Mouse (Mus musculus) right cerebral cortex, postnatal 4 days (tissue): ENCODE results near the gene Mxra7.
A peak's percentile ranks its signal among the peaks of the same experiment; 100 is the strongest.
"Not testable (repeated sequence)": the region's sequence is repeated elsewhere in the genome, so short reads cannot be mapped to it uniquely, and the experiment has no call there.

ENCODE experiments used
- DNase-seq: peaks from one replicate; pipeline ENCODE4 v3.0.0-alpha.2; 2022

The Mxra7 gene

DNA sequence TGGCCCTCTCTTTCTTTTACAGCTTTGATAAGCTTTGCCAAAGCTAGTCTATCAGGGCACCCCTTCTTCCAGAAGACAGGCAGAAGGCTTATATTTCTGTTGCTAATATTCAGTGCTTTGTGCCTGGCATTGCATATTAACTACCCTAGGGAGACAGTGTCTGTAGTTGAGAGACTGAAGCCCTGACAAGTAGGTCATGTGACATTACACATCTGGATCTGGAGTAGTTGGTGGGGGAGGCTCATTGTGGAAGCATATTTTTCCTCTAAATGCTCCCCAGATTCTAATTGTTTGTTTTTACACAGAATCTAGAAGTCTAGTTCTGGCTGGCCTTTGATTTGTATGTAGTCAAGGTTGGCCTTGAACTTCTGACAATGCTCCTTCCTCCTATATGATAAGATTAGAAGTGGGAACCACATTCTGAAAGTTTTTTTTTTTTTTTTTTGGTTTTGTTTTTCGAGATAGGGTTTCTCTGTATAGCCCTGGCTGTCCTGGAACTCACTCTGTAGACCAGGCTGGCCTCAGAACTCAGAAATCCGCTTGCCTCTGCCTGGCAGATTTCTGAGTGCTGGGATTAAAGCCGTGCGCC lies 18.8 kb upstream of the Mxra7 start:
- no peak for DNase-seq

DNA sequence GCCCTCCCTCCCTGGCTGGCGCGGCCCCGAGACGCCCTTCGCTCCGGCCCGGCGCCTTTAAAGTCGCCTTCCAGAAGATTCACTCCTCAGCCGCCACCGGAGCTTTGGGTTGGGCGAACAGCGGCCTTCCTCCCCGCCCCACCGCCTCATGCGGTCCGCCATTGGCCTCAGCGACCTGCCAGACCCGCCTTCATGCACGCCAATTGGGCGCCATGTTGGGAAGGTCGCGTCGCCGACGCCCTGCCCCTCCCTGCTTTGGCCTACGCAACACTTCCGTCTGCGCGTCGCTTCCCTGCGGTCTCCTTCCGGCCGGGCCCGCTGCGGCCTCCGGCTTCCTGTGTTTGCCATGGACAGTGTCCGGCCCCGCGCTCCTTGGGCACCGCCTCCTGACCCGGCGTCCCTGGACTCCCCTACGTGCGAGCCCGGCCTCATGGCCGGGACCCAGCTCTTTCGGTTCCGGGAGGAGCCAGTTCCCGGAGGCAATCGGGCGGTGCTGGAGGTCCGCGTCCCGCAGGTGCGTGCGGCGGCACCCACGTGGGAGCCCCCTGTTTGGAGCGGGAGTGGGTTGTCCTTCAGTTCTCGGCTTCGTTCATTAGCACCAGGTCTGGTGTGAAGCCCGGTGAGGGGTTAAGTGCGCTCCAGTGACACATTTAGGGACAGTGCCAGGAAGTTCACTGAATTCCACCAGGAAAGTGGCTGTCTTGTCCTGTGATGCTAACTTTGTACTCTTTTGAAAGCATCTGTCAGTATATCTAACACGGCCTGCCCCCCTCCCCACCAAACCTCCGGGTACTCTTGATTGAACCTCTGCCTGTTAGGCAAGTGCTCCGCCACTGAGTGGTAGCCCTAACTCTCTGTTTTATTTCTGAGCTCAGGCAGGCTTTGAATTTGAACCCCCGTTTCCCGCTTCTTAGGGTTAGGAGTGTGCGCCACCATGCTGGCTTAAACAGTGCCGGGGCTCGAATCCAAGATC lies 15.7 kb upstream of the Mxra7 start, which contains the start of the genes Mettl23 and Jmjd6:
TSS of gene Mettl23 (plus strand) at position 18 of the 973 bp plus-strand sequence.
TSS of gene Jmjd6 (minus strand) at position 189 of the 973 bp plus-strand sequence.
- peak; percentile 92 for DNase-seq

DNA sequence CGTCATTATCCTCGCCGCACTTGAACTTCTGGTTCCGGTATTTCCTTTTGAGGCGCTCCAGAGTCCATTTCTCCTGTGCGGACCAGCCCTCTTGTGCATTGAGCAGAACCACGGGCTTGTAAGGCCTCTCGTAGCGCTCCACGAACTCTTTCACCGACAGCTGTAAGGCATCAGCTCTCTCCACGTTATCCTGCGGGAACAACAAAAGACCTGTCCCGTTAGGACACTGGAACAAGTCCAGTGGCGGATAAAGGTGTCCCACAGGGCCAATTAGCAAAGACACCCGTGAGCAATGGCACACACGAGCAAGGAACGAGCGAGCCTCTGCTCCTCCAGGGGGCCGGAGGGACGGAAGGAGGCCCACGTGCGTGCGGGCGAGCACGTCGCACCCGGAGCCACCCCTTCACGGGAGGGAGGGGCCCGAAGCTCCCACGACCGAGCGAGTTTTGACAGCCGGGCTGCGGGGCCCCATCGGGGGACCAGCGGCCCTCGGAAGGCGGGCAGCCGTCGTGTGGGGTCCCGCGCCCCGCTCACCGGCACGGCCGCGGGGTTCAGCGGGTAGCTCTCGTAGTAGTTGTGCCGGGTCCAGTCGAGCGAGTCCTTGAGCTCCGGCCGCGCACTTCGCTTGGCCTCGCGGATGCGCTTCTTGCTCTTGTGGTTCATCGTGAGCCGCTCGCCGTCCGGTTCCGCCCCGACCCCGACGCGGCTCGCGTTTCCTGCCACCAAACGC lies 14.8 kb upstream of the Mxra7 start:
- DNase-seq, result peak; percentile 63

- DNase-seq, result no peak
Observed at GRCm38 (mm10) chr11:116840748-116841147, 12.9 kb upstream of the Mxra7 start.

GRCm38 (mm10) chr11:116839601-116840000 lies 11.8 kb upstream of the Mxra7 start:
- no peak for DNase-seq

DNA sequence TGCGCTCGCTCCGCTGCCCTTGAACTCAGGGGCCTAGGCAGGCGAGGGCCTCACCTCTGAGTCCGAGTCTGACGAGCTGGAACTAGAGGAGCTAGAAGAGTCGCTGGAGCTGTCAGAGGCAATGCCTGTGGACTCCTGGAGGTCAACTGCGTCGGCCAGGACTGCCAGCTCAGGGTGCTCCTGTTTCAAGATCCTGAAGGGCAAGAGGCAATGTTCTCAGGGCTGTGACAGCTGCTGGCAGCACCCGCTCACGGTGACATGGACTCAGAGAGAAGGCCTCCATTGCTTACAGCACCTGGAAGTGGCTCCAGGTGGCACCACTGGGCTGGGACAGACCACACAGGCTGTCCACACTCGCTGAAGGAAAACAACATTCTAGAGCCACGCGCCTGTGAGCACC lies 11.1 kb upstream of the Mxra7 start:
- DNase-seq, result no peak

DNA sequence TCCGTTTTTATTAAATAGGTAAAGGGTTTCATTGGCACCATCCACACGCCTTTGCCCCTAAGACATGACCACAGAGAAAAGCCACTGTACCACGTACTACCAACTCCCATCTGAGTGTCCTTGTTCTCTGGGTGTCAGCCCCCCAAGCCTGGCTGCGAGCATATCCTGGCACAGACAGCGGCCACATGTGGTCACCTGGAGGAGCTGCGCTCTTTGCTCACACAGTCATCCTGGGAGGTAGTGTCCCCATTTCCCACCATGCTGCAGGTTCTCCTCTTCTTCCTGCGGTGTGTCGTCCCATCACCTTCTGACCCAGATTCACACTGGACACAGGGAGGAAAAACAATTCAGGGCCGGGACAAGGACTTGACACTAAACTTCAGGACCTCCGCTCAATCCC lies 9.6 kb upstream of the Mxra7 start:
- no peak for DNase-seq

DNA sequence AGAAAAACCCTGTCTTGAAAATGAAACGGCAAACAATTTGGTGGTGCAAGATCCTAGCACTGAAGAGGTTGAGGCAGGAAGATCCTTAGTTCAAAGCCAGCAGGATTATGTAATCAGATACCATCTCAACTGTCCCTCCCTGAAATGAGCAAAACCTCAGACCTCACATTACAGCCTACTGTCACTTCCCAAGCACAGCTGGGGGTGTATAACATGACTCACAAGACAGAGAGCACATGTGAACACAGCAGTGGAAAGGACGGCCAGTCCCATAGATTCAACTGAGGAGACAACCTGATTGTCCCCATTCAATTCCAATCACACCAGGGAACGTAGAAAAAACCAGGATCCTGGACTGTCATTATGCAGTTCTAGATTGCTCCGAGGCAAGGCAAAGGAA lies 8.4 kb upstream of the Mxra7 start:
- no peak for DNase-seq

DNA sequence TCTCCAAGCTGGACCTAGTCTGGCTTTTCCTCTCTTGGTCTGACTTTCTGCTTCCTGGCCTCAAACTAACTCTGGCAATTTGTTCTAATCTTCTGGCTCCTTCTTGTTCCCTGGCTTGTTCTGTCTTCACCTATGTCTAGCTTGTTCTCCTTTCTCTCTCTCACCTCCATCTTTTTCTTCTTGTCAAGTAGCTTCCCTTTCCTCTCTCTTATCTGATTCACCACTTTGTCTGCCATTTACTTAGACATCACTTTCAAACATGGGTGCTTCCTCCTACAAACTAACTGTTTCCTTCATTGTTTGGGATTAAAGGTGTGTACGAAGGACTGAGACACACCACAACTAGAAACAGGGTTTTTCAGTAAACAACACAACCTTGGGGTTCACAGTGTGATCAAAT lies 7.1 kb upstream of the Mxra7 start:
- no peak for DNase-seq

DNA sequence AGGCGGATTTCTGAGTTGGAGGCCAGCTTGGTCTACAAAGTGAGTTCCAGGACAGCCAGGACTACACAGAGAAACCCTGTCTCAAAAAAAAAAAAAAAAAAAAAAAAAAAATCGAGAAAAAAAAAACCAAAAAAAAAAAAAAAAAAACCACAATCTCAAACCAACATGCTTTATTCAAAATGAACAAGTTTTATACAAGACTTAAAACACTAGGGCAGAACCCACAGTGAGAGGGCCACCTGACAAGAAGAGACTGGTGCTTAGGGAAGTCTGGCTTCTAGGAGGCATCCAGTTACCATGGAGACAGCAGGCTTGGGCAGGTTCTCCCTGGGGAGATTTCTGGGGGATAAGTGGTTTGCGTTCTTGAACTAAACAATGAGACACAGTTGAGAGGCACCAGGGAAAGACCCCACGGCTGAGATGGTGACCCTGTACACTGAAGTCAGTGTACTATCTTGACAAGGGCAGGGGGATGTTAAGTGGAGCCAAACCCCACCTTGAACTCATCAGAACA lies 4.4 kb upstream of the Mxra7 start:
- DNase-seq, result no peak

- no peak for DNase-seq
Observed at GRCm38 (mm10) chr11:116826550-116827504, 1.0 kb downstream of the Mxra7 start.

- no peak for DNase-seq
Observed at GRCm38 (mm10) chr11:116825230-116825629, 2.6 kb downstream of the Mxra7 start.

DNA sequence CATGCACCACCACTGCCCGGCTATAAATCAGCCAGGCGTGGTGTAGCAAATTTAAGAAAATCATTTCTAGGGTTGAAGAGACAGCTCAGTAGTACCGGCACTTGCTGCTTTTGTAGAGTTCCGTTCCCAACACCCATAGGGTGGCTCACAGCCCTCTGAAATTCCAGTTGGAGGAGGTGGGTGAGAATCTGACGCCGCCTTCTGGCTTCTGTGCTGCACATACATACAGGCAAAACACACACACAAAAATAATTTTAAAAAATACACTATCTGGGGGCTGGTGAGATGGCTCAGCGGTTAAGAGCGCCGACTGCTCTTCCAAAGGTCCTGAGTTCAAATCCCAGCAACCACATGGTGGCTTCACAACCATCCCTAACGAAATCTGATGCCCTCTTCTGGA lies 4.0 kb downstream of the Mxra7 start:
- not testable (repeated sequence) for DNase-seq

DNA sequence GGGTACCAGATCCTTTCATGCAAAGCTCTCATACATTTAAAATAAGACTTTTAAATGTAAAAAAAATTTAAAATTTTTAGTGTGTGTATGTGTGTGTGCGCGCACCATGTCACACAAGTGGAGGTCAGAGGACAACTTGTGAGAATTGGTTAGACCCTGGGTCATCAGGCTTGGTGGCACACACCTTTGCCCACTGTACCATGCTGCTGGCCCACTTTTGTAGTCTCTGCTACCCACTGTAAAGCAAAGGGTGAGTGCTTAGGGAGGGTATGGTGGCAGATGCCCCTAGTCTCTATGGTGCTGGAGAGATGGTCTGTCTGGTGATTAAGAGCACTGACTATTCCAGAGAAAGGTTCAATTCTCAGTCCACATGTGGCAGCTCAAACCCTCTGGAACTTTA lies 4.6 kb downstream of the Mxra7 start:
- DNase-seq, result no peak

GRCm38 (mm10) chr11:116822626-116823025 lies 5.2 kb downstream of the Mxra7 start:
- no peak for DNase-seq

DNA sequence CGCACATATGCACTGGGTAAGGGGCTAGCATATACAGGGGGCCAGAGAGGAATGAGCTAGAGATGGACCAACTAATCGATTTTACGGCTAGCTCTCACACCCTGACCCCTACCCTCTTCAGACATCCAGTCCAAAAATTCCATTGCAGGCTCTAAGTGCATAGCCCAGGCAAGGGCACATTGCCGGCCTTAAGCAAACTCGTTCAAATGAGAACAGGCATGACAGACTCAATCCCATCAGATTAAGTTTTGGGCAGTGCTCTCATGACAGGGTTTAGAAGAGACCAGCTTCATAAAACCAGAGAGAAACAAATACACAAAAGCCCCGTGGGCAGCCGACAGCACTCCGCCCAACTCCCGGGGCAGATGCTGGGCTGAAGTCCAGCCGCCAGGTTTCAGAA lies 5.6 kb downstream of the Mxra7 start:
- DNase-seq, result no peak

DNA sequence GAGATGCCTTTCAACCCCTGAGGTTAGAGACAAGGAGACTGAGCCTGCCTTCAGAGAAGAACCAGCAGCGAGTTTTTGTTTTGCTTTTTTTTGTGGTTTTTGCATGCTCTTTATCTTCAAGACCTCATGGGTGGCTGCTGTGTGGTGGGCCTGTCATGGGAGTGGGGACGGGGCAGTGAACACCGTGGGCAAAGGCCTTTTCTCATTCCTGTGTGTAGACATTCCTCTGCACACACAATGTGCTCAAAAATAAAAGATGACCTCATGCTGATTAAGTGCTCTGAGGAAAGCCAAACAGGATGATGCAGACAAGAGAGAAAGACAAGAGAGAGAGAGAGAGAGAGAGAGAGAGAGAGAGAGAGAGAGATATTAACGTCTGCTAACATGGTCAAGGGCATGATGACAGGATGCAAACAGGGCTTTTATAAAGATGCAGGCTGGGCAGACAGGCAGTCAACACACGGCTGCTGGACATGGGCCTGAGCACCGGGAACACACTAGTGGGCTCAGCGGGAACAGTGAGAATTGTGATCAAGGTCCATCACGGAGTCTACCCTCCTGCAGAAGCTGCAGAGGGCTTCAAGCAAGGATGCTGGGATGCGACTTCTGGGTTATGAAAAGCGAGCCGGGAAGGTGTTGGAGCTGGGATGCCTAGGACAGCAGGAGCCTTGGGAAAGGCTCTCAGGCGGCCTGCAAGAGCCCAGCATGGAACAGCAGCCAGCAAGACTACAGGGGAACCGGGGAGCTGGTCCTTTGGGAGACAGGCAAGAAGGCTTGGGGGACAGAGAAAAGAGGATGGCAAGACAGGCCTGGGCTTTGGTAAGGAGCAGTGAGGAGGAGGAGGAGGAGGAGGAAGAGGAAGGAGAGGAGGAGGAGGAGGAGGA lies 6.5 kb downstream of the Mxra7 start:
- no peak for DNase-seq

GRCm38 (mm10) chr11:116819932-116820593 lies 7.8 kb downstream of the Mxra7 start:
- DNase-seq, result no peak

DNA sequence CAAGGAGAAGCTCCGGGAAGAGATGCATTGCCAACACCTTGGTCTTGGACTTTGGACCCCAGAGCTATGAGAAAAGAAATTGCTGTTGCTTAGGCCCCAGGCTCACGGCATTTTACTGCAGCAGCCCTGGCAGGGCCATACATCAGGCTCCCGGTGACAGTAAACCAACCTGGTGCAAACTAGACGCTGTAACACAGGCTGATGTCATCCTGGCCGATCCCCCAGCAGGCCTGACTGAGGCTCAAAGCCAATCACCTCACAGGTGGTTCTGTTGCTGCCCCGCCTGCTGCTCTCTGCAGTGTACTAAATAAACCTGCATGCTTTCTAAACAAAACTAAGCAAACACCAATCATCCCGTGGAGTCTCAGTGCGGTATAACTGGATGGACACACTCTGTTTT lies 9.1 kb downstream of the Mxra7 start:
- DNase-seq, result no peak

GRCm38 (mm10) chr11:116817567-116817966 lies 10.3 kb downstream of the Mxra7 start:
- DNase-seq, result no peak
